Mouse (Mus musculus) hindbrain, postnatal 0 days (tissue): Measurements from ENCODE around the gene Ms4a4b. TPM values are rescaled to one million over a fixed set of nuclear protein-coding genes. Genes with fewer than 3 reads are reported as not detected.
"Not testable (repeated sequence)": the region's sequence is repeated elsewhere in the genome, so short reads cannot be mapped to it uniquely, and the experiment has no call there.

Experiments used
- ATAC-seq: fragments of 200-750 bp; cut with Nextera tagmentation; 2 replicates; pipeline ENCODE4 v1.8.0; 2017; ENCODE audit warnings: mild to moderate bottlenecking, moderate TSS enrichment, moderate library complexity
- DNase-seq: peaks from one replicate; pipeline ENCODE4 v3.0.0-alpha.2; 2015; ENCODE audit warnings: low spot score
- H3K27ac ChIP-seq: fragments of 300-500 bp; sonication (generic); 2 replicates; pipeline ENCODE4 v1.5.1; 2014; ENCODE audit warnings: mild to moderate bottlenecking
- H3K27me3 ChIP-seq: fragments of 300-500 bp; sonication (generic); 2 replicates; pipeline ENCODE4 v1.6.1; 2014; ENCODE audit warnings: low read length, mixed read lengths; ENCODE audit not compliant: insufficient read depth
- H3K36me3 ChIP-seq: fragments of 300-500 bp; sonication (generic); 2 replicates; pipeline ENCODE4 v1.6.1; 2014; ENCODE audit warnings: low read length, mixed read lengths; ENCODE audit not compliant: insufficient read depth
- H3K4me1 ChIP-seq: fragments of 300-500 bp; sonication (generic); 2 replicates; pipeline ENCODE4 v1.6.1; 2014; ENCODE audit warnings: antibody characterized with exemption, low read length, mixed read lengths; ENCODE audit not compliant: insufficient read depth
- H3K4me2 ChIP-seq: fragments of 300-500 bp; sonication (generic); 2 replicates; pipeline ENCODE4 v1.6.1; 2014; ENCODE audit warnings: low read depth, mild to moderate bottlenecking, low read length, moderate library complexity, mixed read lengths
- H3K4me3 ChIP-seq: fragments of 300-500 bp; sonication (generic); 2 replicates; pipeline ENCODE4 v1.5.1; 2014; ENCODE audit warnings: low read length
- H3K9ac ChIP-seq: fragments of 300-500 bp; sonication (generic); replicated peaks from 2 replicates; pipeline ENCODE4 v1.6.1; 2014; ENCODE audit warnings: mild to moderate bottlenecking, low read length, moderate library complexity, mixed read lengths
- H3K9me3 ChIP-seq: fragments of 300-500 bp; sonication (generic); 2 replicates; pipeline ENCODE4 v1.6.1; 2016; ENCODE audit warnings: low read length, mixed read lengths
- CTCF ChIP-seq: IDR thresholded peaks from 2 replicates; pipeline ENCODE4 v1.5.1; 2016; ENCODE audit warnings: antibody characterized with exemption, control low read depth, low read depth
- WGBS: fragments of 180-500 bp; shearing (Covaris S2); extraction: QIAGEN DNeasy Blood & Tissue Kit; methylation state at CpG from one replicate; pipeline ENCODE4 v1.1.7; 2014; 5-methylcytosine and 5-hydroxymethylcytosine counted together
- polyA plus RNA-seq: library from polyadenylated mRNA; unstranded; fragments of >200 nt; fragmentation: Nextera tagmentation; extraction: Ambion mirVana; gene quantifications from 2 replicates; pipeline ENCODE4 v1.2.1, GENCODE M21; 2015
- total RNA-seq: library from RNA; depleted of rRNA; stranded (reverse); fragments of >200 nt; gene quantifications from 2 replicates; pipeline ENCODE4 v1.2.3, GENCODE M21; 2014

Gene Ms4a4b
- total and polyA plus RNA-seq, 2 experiments from 2014 or later, result not detected

DNA sequence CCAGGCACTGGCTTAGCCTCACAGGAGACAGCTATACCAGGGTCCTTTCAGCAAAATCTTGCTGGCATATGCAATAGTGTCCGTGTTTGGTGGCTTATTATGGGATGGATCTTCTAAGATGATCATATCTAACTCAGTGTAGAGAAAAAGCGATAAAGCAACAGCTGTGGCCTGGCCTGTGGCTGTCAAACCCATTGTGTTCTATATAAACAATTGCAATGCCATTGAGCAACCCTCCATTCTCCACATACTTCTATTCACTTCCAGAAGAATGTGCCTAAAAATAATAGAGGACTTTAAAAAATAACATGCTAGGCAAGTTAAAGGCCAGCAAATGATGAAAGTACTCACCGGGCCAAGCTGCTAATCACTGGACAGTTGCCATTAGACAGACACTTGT, 27.8 kb upstream of the Ms4a4b start:
- no peak for DNase-seq
- Histone ChIP-seq H3K9me3 (no peaks in the 10 kb centered on the region), H3K4me2 (no peak overlapping the region), H3K27me3 (no peaks in the 10 kb centered on the region), H3K36me3 (no peaks in the 10 kb centered on the region), H3K9ac (no peak overlapping the region), H3K4me3 (no peak overlapping the region), H3K4me1 (no peaks in the 10 kb centered on the region), H3K27ac (no peak overlapping the region)
- ATAC-seq, result no peak
- TF ChIP-seq CTCF, result no peak
- 68% methylated on average over 3 of the region's 3 CpGs for WGBS

DNA sequence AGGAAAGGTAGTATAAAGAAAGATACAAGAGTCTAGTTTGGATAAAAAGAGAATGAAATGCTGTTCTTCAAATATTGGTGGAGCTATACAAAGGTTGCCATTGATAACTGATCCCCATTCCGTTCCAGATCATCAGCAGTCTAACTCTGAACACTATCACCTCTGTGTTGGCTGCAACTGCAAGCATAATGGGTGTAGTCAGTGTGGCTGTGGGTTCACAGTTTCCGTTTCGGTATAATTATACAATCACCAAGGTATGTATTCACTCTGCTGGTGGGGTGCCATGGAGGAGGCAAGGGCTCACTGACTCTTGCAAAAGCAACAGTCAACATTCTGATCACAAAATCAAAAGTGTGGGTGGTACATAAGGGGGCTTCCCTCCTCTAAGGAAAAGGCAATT, 24.5 kb upstream of the Ms4a4b start:
- H3K4me1 ChIP-seq, H3K4me3 ChIP-seq, H3K36me3 ChIP-seq, H3K9ac ChIP-seq, H3K9me3 ChIP-seq, ATAC-seq, H3K4me2 ChIP-seq, H3K27ac ChIP-seq, DNase-seq, H3K27me3 ChIP-seq: not testable (repeated sequence)
- 78% methylated on average over 2 of the region's 3 CpGs for WGBS

DNA sequence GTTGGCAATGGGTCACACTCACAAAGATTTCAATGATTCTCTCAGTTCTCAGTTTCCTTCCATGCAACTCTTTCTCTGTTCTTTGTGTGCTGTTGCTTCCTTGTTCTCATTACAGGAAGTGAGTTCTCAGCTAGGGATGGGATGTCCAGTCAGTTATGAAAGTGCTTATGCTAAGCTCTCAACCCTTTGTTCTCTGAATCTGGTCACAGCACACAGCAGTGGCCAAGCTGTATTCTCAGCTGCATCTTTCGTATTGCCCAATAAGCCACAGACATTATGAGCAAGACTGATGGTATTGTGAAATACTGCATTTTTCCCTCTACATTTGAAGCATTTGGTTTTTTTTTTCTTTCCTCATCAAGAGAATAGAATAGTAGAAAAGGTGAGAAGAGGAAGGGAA, 12.1 kb upstream of the Ms4a4b start:
- ATAC-seq, H3K4me2 ChIP-seq: not testable (repeated sequence)

DNA sequence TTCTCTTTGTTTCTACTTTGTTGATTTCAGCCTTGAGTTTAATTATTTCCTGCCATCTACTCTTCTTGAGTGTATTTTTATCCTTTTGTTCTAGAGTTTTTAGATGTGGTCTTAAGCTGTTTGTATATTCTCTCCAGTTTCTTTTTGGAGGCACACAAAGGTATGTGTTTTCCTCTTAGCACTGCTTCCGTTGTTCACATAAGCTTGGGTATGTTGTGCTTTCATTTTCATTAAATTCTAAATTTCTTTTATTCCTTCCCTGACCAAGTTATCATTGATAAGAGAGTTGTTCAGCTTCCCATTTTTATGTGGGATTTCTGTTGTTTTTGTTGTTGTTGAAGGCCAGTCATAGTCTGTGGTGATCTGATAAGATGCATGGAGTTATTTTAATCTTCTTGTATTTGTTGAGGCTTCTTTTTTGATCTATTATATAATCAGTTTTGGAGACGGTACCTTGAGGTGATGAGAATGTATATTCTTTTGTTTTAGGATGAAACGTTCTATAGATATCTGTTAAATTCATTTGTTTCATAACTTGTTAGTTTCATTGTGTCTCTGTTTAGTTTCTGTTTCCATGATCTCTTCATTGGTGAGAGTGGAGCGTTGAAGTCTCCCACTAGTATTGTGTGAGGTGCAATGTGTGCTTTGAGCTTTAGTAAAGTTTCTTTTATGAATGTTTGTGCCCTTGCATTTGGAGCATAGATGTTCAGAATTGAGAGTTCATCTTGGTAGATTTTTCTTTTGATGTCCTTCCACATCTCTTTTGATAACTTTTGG, 8.1 kb upstream of the Ms4a4b start:
- H3K36me3 ChIP-seq, result no peaks in the 10 kb centered on the region
- H3K27me3 ChIP-seq, result no peaks in the 10 kb centered on the region
- no peak overlapping the region for H3K9ac ChIP-seq
- no peak overlapping the region for H3K4me2 ChIP-seq
- no peaks in the 10 kb centered on the region for H3K9me3 ChIP-seq
- H3K27ac ChIP-seq, result no peak overlapping the region
- ATAC-seq (no peak), DNase-seq (no peak)
- no peak for TF ChIP-seq CTCF
- H3K4me1 ChIP-seq, result no peaks in the 10 kb centered on the region
- WGBS, result 92% methylated on average over 4 of the region's 4 CpGs
- H3K4me3 ChIP-seq, result no peak overlapping the region

More for the DNA sequence above, 12.1 kb upstream of the Ms4a4b start:
- not testable (repeated sequence) for H3K36me3 ChIP-seq, DNase-seq, H3K4me3 ChIP-seq, H3K27ac ChIP-seq, H3K9ac ChIP-seq, H3K9me3 ChIP-seq, H3K4me1 ChIP-seq, H3K27me3 ChIP-seq
- WGBS, result 81% methylated on average over 1 of the region's 1 CpGs

DNA sequence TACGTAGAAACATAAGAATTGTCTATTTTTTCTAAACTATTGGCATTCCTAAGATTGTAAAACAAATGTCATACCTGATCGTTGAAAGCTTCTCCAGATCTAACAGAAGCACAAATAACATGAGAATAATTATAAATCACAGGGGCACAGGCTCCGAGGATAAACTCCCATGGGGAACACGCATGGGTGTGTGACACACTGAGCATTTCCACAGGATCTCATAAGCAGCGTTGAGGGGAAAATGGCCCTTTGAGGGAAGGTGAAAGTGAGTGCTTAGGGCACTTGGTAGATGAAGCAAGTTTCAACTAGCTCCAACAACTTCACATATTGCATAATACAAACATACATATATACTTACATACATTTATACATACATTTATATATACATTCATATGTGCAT, 611 bp downstream of the Ms4a4b start:
- no peaks in the 10 kb centered on the region for H3K36me3 ChIP-seq

DNA sequence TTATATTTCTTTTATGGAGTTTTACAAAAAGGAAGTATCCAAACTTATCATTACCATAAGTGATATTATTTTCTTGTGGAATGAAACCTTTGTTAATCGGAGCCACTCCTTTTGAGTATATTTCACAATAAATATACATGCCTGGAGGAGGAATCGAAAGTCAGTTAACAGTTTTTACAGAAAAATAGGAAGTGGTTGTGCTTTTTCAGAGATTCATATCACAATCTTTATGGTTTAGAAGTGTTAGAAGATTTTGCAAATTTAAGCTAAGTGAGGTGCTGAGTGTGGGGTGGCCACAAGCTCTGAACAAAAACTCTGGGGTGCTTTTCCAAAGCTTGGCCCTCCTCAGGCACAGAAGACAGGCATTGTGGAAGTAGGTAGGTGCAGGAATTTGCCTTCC, 3.9 kb downstream of the Ms4a4b start:
- no peaks in the 10 kb centered on the region for H3K27me3 ChIP-seq
- H3K9me3 ChIP-seq, result no peaks in the 10 kb centered on the region
- H3K4me2 ChIP-seq, result no peak overlapping the region
- WGBS, result 91% methylated on average over 2 of the region's 2 CpGs
- H3K36me3 ChIP-seq, result no peaks in the 10 kb centered on the region
- TF ChIP-seq CTCF, result no peak
- no peak overlapping the region for H3K27ac ChIP-seq
- ATAC-seq (no peak), DNase-seq (no peak)
- H3K4me3 ChIP-seq, result no peak overlapping the region
- H3K9ac ChIP-seq, result no peak overlapping the region
- no peaks in the 10 kb centered on the region for H3K4me1 ChIP-seq

More for the DNA sequence above, 611 bp downstream of the Ms4a4b start:
- DNase-seq (no peak), ATAC-seq (no peak)
- TF ChIP-seq CTCF, result no peak
- Histone ChIP-seq H3K9me3 (no peaks in the 10 kb centered on the region), H3K4me2 (no peak overlapping the region), H3K4me3 (no peak overlapping the region), H3K4me1 (no peaks in the 10 kb centered on the region), H3K9ac (no peak overlapping the region), H3K27me3 (no peaks in the 10 kb centered on the region), H3K27ac (no peak overlapping the region)
- WGBS, result 85% methylated on average over 5 of the region's 5 CpGs

DNA sequence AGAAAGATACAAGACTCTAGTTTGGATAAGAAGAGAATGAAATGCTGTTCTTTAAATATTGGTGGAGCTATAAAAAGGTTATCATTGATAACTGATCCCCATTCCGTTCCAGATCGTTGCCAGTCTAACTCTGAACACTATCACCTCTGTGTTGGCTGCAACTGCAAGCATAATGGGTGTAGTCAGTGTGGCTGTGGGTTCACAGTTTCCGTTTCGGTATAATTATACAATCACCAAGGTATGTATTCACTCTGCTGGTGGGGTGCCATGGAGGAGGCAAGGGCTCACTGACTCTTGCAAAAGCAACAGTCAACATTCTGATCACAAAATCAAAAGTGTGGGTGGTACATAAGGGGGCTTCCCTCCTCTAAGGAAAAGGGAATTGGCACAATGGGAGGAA, 15.7 kb downstream of the Ms4a4b start:
- H3K9me3 ChIP-seq, H3K9ac ChIP-seq, H3K4me1 ChIP-seq, ATAC-seq, H3K27me3 ChIP-seq, DNase-seq, H3K36me3 ChIP-seq, H3K4me3 ChIP-seq, H3K4me2 ChIP-seq, H3K27ac ChIP-seq: not testable (repeated sequence)
- 82% methylated on average over 3 of the region's 4 CpGs for WGBS

DNA sequence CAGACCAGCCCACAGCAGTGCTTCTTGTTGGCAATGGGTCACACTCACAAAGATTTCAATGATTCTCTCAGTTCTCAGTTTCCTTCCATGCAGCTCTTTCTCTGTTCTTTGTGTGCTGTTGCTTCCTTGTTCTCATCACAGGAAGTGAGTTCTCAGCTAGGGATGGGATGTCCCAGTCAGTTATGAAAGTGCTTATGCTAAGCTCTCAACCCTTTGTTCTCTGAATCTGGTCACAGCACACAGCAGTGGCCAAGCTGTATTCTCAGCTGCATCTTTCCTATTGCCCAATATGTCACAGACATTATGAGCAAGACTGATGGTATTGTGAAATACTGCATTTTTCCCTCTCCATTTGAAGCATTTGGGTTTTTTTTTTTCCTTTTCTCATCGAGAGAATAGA, 21.4 kb downstream of the Ms4a4b start:
- ATAC-seq, H3K27ac ChIP-seq, H3K4me3 ChIP-seq, H3K4me1 ChIP-seq, H3K27me3 ChIP-seq, H3K4me2 ChIP-seq, H3K36me3 ChIP-seq, H3K9me3 ChIP-seq, H3K9ac ChIP-seq, DNase-seq: not testable (repeated sequence)
- 81% methylated on average over 1 of the region's 1 CpGs for WGBS
